Mouse (Mus musculus) kidney, adult 2 months (tissue): Measurements from ENCODE around the gene Isyna1. TPM values are rescaled to one million over a fixed set of nuclear protein-coding genes. Genes with fewer than 3 reads are reported as not detected.

Experiments
- DNase-seq: peaks from one replicate; pipeline ENCODE4 v3.0.0; 2021
- H3K27ac ChIP-seq: fragments of 200-500 bp; 2 replicates; pipeline ENCODE4 v1.5.1; 2012; ENCODE audit warnings: low read depth, low read length, control low read depth, inconsistent platforms; ENCODE audit not compliant: insufficient read depth
- H3K27me3 ChIP-seq: fragments of 200-500 bp; replicated peaks from 2 replicates; pipeline ENCODE4 v1.6.1; 2012; ENCODE audit warnings: mild to moderate bottlenecking, moderate library complexity, low read length, inconsistent platforms; ENCODE audit not compliant: control insufficient read depth, insufficient read depth
- H3K36me3 ChIP-seq: fragments of 200-500 bp; 2 replicates; pipeline ENCODE4 v1.6.1; 2012; ENCODE audit warnings: mild to moderate bottlenecking, moderate library complexity, low read length, inconsistent platforms; ENCODE audit not compliant: control insufficient read depth, insufficient read depth
- H3K4me1 ChIP-seq: fragments of 200-500 bp; 2 replicates; pipeline ENCODE4 v1.6.1; 2011; ENCODE audit warnings: low read length; ENCODE audit not compliant: control insufficient read depth, insufficient read depth
- H3K4me3 ChIP-seq: fragments of 200-500 bp; 2 replicates; pipeline ENCODE4 v1.5.1; 2011; ENCODE audit warnings: mild to moderate bottlenecking, low read depth, low read length, control low read depth; ENCODE audit not compliant: insufficient read depth
- CTCF ChIP-seq: fragments of 200-500 bp; conservative IDR thresholded peaks from 2 replicates; pipeline ENCODE4 v1.5.1; 2011; ENCODE audit warnings: low read depth, mild to moderate bottlenecking, control low read depth, low read length, moderate library complexity, mixed read lengths; ENCODE audit not compliant: insufficient read depth, insufficient read length
- POLR2A ChIP-seq: fragments of 200-500 bp; IDR thresholded peaks from one replicate; pipeline ENCODE4 v1.6.1; 2011; ENCODE audit warnings: low read depth, low read length, control low read depth
- WGBS: fragments of 180-500 bp; shearing (Covaris S2); methylation state at CpG from one replicate; pipeline ENCODE4 v1.1.7; 2018; 5-methylcytosine and 5-hydroxymethylcytosine counted together
- polyA plus RNA-seq: library from polyadenylated mRNA; depleted of rRNA; stranded (reverse); fragments of >200 nt; gene quantifications from 2 replicates; pipeline ENCODE4 v1.2.3, GENCODE M21; 2012

Isyna1 gene
- polyA plus RNA-seq, 1 experiment = 127 TPM

DNA sequence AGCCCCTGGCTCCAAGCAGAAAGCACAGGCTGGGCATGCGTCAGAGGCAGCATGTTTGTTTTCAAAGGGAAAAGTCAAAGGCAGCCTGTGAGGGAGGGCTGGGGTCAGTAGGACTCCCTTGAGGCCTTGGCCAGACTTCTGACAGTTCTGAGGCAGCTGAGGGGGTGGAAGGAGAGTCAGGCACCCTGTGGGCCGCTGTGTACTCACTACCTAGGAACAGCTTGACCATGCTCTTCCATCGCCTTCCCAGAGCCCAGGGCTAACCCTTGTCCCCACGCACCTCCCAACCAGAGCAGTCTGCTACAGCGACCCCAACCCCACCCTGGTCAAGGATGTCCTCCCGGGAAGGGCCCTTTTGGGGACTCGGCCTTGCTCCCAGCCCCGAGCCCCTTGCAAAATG is 1.0 kb upstream of the Isyna1 start:
- DNase-seq = peak; percentile 64
- peak overlapping the region; percentile 80 for H3K27ac ChIP-seq
- no peak overlapping the region for H3K4me3 ChIP-seq
- TF ChIP-seq CTCF (no peak), POLR2A (no peak)
- H3K27me3 ChIP-seq = no peaks in the 10 kb centered on the region
- no peaks in the 10 kb centered on the region for H3K36me3 ChIP-seq
- WGBS = 49% methylated on average over 8 of the region's 8 CpGs
- peaks cover 3% of the 10 kb centered on the region; the same call in 1 of the 2 replicates for H3K4me1 ChIP-seq

DNA sequence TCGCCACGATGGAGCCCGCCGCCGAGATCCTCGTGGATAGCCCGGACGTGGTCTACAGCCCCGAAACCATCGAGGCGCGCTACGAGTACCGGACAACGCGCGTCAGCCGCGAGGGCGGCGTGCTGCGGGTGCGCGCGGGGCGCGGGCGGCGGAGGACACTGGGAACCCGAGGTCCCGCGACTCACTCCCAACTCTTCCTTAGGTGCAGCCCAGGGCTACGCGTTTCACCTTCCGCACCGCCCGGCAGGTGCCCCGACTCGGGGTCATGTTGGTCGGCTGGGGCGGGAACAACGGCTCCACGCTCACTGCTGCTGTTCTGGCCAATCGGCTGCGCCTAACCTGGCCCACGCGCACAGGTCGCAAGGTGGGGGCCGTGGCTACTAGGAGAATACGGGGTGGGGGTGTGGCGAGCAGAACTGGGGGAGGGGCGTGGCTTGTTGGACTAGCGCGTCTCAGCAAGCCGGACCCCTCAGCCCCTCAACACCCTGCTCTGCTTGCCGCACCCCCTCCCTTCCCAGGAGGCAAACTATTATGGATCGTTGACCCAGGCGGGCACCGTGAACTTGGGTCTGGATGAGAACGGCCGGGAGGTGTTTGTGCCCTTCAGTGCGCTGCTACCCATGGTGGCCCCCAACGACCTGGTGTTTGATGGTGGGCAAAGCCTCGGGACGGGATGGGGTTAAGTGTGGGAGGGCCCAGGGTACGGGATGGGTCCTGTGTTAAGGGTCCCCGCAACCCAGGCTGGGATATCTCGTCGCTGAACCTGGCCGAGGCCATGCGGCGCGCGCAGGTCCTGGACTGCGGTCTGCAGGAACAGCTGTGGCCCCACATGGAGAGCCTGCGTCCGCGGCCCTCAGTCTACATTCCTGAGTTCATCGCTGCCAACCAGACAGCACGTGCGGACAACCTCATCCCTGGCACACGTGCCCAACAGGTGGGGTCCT is 720 bp downstream of the Isyna1 start:
- H3K4me3 ChIP-seq = peak overlapping the region; percentile 78
- WGBS = 13% methylated on average over 82 of the region's 82 CpGs
- H3K4me1 ChIP-seq = peaks cover 3% of the 10 kb centered on the region; the same call in 1 of the 2 replicates
- peak overlapping the region; percentile 80 for H3K27ac ChIP-seq
- TF ChIP-seq CTCF (no peak), POLR2A (no peak)
- H3K36me3 ChIP-seq = no peaks in the 10 kb centered on the region
- no peaks in the 10 kb centered on the region for H3K27me3 ChIP-seq
- peak; percentile 55 for DNase-seq

- no peaks in the 10 kb centered on the region for H3K36me3 ChIP-seq
- DNase-seq = no peak
- 91% methylated on average over 12 of the region's 12 CpGs for WGBS
- TF ChIP-seq CTCF = no peak
- TF ChIP-seq POLR2A = no peak
- no peaks in the 10 kb centered on the region for H3K27me3 ChIP-seq
- peaks cover 3% of the 10 kb centered on the region; the same call in 1 of the 2 replicates for H3K4me1 ChIP-seq
- no peak overlapping the region for H3K4me3 ChIP-seq
- no peak overlapping the region for H3K27ac ChIP-seq
Observed at GRCm38 (mm10) chr8:70595811-70596210, 1.6 kb downstream of the Isyna1 start.

DNA sequence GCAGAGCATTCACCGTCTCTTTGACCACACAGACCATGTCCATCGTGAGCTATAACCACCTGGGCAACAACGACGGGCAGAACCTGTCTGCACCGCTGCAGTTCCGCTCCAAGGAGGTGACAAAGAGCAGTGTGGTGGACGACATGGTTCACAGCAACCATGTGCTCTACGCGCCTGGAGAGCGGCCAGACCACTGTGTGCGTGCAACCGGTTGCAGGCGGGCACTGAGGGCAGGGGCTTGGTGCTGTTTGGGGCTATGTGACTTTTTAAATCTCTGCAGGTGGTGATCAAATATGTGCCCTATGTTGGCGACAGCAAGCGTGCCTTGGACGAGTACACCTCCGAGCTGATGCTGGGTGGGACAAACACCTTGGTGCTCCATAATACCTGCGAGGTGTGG is 2.0 kb downstream of the Isyna1 start:
- TF ChIP-seq CTCF (no peak), POLR2A (no peak)
- H3K4me1 ChIP-seq = peaks cover 3% of the 10 kb centered on the region; the same call in 1 of the 2 replicates
- WGBS = 70% methylated on average over 18 of the region's 18 CpGs

DNA sequence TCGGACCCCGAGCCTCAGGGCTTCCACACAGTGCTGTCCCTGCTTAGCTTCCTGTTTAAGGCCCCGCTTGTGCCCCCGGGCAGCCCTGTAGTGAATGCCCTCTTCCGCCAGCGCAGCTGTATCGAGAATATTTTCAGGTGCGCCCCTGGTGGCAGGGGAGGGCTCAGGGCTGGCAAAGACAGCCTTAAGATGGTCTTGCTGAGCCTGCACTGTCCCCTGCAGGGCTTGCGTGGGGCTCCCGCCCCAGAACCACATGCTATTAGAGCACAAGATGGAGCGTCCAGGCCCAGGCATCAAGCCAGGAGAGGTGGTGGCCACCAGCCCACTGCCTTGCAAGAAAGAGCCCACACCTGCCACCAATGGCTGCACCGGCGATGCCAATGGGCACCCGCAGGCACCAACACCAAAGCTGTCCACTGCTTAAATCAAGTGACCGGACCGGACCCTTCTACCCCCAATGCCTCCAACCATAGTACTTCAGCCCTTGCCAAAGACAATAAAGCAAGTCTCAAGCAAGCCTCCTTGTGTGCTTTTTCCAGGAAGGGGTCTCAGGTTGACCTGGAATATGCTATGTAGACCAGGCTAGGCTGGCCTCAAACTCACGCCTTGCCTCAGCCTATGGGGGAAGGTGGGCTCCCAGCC is 2.7 kb downstream of the Isyna1 start:
- H3K27me3 ChIP-seq = no peaks in the 10 kb centered on the region
- peaks cover 3% of the 10 kb centered on the region; the same call in 1 of the 2 replicates for H3K4me1 ChIP-seq
- no peak overlapping the region for H3K4me3 ChIP-seq
- H3K36me3 ChIP-seq = no peaks in the 10 kb centered on the region
- H3K27ac ChIP-seq = no peak overlapping the region
- DNase-seq = no peak
- TF ChIP-seq POLR2A (no peak), CTCF (no peak)
- WGBS = 86% methylated on average over 17 of the region's 17 CpGs

More for the DNA sequence above, 2.0 kb downstream of the Isyna1 start:
- Histone ChIP-seq H3K27me3 (no peaks in the 10 kb centered on the region), H3K27ac (no peak overlapping the region), H3K36me3 (no peaks in the 10 kb centered on the region), H3K4me3 (no peak overlapping the region)
- no peak for DNase-seq

GRCm38 (mm10) chr8:70597417-70598272 is 3.5 kb downstream of the Isyna1 start:
- Histone ChIP-seq H3K4me3 (no peak overlapping the region), H3K27ac (no peak overlapping the region), H3K27me3 (no peaks in the 10 kb centered on the region), H3K4me1 (peaks cover 3% of the 10 kb centered on the region; the same call in 1 of the 2 replicates), H3K36me3 (no peaks in the 10 kb centered on the region)
- TF ChIP-seq CTCF = no peak
- TF ChIP-seq POLR2A = no peak
- no peak for DNase-seq
- WGBS = 57% methylated on average over 68 of the region's 68 CpGs
